Mouse (Mus musculus) stomach, postnatal 0 days (tissue): Measurements from ENCODE around the gene C1qtnf1.
A peak's percentile ranks its signal among the peaks of the same experiment; 100 is the strongest.

Source experiments
- CTCF ChIP-seq: IDR thresholded peaks from 2 replicates; pipeline ENCODE4 v1.5.1; 2016; ENCODE audit warnings: antibody characterized with exemption, low read depth, mild to moderate bottlenecking, moderate library complexity
- EP300 ChIP-seq: optimal IDR thresholded peaks from 2 replicates; pipeline ENCODE3; 2016; ENCODE audit warnings: antibody characterized with exemption

- peak; percentile 13; the same call in 1 of the 2 replicates for TF ChIP-seq CTCF
- no peak for TF ChIP-seq EP300
Measured at GRCm38 (mm10) chr11:118427986-118428385, at the start of gene C1qtnf1.
